Mouse (Mus musculus) MEL-GATA-1-ER (cell line): Measurements from ENCODE around the gene Cript.

Source experiments
- DNase-seq: peaks from one replicate; pipeline ENCODE4 v3.0.0-alpha.2; 2012; ENCODE audit warnings: low read depth; ENCODE audit errors: extremely low read depth

The Cript gene

DNA sequence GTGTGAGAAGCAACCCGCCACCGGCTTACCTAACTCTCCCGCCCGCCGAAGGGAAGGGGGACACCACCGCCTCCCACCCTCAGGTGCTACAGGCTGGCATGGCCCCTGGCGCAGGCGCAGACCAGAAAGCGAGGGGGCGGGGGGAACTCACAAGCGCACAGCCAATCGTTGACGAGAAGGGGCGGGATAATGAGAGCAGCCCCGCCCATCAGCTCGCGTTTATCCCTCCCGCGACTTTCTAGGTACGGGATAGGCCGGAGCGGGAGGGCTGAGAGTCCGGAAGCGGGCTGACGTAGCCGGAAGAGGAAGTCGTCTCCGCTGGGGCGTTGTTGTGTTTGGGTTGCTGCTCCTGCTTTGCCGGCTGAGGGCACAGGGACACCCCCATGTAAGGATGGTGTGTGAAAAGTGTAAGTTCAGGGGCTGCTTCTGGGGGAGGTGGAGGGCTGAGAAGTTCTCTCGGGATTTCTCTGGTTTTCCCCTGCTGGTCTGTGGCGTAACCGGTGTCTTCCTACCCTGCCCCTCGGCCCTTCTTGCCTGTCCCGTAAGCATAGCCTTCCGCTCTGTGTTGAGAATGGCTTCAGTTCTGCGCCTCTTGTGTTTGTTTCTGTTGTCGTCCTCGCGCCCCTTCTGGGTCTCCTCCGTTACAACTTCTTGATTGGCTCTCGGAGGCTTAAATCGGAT, at the start of gene Cript, which contains the start of gene Pigf:
Cript (plus strand) TSS at position 282 of the 681 bp plus-strand sequence.
Pigf (minus strand) TSS at position 138 of the 681 bp plus-strand sequence.
- DNase-seq: peak; percentile 89

DNA sequence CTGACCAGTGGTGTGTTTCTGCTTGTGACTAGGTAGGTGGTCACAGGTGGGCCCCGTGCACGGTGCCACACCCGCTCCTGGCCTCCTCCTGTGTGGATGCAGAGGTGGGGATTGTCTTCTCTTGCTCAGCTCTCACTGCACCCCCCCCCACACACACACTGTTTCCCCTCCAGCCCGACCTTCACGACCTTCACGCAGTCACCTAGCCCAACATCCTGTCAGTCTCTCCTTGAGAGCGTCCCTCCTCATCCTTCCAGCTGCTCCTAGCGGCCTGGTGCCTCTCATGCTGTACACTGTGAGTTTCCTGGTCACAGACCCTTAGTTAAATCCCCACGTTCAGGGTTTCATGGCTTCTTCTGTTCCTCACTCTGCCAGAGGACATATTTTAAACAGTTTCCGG, 49.0 kb upstream of the Cript start:
- no peak for DNase-seq

DNA sequence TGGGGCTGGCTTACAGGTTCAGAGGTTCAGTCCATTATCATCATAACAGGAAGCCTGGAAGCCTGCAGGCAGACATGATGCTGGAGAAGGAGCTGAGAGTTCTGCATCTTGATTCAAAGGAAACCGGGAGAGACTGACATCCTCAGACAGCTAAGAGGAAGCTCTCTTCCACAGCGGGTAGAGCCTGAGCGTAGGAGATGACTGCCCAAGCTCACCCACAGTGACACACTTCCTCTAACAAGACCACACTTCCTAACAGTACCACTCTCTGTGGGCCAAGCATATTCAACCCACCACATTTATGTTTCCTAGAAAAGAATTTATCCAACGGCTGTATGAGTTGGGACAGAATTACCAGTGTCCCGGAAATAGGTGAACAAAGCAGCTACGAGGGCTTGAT, 46.9 kb upstream of the Cript start:
- DNase-seq: no peak

DNA sequence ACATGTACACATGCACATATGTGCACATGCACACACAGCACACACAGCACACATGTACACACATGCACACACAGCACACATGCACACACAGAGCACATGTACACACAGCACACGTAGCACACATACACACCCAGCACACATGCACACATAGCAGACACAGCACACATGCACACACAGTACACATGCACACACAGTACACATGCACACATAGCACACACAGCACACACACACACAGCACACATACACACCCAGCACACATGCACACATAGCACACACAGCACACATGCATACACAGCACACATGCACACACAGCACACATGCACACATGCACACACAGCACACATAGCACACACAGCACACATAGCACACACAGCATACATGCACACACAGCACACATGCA, 44.1 kb upstream of the Cript start:
- no peak for DNase-seq

DNA sequence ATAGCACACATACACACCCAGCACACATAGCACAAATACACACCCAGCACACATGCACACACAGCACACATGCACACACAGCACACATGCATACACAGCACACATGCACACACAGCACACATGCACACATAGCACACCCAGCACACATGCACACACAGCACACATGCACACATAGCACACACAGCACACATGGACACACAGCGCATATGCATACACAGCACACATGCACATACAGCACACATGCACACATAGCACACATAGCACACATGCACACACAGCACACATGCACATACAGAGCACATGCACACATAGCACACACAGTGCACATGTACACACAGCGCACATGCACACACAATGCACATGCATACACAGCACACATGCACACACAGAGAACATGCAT, 43.6 kb upstream of the Cript start:
- DNase-seq: no peak

DNA sequence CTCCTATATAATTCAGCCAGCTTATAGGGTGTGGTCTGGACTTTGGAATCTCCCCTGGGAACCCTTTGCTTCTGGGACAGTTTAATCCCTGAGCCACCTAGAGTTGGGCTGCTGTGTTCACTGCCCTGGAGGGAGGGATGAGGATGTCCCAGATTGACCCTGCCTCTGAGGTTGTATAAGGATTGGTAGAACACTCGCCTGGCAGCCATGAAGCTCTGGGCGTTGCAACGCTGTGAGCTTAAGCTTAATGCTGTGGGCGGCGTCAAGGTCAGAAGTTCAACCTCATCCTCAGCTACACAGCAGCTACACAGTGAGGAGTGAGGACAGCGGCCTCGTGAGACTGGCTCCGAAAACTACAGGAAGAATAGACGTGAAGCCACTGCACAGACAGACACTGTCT, 42.9 kb upstream of the Cript start:
- no peak for DNase-seq

DNA sequence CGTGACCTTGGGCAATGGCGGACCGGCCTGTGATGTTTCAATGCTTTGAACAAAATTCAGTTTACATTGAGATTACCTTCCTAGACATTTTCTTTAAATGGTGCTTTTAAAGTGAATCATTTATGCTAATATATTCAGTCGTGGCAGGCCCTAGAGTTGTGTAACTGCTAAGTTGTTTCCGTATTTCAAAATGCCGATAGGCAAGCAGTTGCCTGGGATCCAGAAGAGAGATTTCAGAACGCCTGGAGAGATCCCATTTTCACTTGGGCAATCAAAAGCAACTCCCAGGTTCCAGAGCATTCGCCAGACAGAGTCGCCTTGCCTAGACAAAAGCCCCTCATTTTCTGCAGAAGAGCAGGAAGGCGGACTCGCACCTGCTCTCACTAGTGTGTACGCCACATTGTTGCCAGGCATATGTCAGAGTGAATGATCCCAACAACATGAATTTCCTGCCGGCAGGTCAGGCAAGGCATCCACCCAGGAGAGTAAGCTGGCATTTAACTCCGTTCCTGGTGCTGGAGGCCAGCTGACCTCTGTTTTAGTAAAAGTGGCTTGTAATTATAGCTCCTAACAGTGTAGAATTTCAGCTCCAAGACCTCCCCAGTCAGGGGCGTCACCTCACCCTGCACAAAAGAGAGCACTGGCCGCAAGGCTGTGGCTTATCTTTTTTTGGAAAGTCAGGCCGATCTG, 38.8 kb upstream of the Cript start:
- DNase-seq: no peak

DNA sequence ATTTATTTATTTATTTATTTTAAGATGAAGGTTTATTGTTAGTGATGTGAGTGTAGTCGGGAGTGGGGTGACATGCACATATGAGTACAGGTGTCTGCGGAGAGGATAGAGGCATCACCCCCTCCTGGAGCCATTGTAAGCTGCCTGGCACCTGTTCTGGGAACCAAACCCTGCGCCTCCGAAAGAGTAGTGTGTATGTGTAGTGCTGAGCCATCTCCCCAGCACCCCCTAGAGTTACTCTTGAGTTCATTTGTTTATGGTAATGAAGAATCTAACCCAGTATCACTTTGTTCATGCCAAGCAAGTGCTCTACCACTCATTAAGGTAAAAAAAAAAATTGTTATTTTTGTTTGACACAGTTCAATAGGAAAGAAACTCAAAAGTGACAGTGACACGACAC, 37.2 kb upstream of the Cript start:
- no peak for DNase-seq

DNA sequence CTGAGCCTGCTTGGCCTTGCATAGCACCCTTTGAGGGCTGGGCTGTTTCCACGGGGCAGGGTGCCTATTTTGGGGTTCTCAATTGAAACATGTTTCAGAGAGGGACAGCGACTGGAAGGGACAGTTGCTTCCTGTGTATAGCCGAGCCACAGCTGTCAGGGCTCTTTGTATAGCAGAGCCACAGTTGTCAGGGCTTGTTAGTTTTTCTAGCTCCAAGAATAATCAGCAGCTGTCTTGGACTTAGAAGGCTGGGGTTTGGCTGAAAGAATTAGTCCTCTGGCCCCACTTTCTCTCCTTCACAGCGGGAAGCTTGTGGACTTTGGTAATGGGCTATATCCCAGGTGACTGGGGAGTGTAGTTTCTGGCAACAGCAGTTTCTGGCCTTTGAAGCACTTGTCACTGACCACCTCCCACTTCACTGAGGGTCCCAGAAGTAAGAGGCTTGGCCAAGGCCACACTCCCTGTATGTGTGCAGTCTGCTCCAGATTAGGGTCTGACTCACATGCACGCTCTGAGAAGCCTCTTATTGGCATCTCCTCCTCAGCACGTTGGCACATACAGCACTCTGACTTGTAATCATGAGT, 36.7 kb upstream of the Cript start:
- DNase-seq: no peak

DNA sequence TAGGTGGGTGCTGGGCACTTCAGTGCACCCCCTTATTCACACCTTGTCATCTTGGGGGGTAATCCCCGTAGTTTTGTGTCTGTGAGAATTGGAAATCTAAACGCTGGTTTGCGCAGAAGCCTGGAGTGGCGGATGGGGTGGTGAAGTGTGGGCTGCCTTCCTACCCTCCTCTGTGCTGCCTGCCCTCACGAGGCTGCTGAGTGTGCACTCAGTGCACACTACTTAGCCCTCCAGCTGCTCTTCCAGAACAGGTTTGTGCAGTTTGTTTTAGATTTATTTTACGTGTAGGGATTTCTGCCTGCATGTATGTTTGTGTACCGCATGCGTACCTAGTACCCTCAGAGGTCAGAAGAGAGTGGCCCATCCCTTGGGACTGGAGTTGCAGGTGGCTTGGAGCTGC, 34.0 kb upstream of the Cript start:
- DNase-seq: no peak

DNA sequence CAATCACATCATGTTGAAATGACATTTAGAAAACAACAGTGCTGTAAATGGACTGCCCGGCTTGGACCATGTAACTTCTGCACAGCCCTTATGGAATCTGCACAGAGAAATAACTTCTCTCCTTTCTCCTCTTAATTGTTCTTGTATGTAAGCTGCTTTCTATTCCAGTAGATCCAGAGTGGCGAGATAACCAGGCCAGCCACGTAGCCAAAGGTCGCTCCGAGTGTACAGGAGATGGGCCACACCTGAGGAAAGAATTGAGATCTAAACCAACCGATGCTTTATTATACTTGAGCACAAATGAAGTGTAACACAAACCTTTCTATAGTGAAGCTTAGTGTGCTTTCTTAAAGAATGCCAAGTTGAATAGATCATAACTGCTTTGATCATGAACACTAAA, 28.0 kb upstream of the Cript start:
- DNase-seq: no peak

DNA sequence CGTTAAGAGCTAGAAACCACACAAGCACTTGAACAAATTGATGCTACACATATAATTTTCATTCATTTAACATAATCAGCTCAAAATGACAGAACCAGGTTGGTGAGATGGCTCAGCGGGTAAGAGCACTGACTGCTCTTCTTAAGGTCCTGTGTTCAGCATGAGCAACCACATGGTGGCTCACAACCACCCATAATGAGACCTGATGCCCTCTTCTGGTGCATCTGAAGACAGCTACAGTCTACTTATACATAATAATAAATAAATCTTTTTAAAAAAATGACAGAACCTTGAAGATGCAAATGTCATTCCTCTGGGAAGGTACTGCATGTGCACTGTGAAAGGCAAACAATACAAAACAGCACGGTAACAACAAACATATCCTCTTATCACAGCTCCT, 16.4 kb upstream of the Cript start:
- DNase-seq: no peak

DNA sequence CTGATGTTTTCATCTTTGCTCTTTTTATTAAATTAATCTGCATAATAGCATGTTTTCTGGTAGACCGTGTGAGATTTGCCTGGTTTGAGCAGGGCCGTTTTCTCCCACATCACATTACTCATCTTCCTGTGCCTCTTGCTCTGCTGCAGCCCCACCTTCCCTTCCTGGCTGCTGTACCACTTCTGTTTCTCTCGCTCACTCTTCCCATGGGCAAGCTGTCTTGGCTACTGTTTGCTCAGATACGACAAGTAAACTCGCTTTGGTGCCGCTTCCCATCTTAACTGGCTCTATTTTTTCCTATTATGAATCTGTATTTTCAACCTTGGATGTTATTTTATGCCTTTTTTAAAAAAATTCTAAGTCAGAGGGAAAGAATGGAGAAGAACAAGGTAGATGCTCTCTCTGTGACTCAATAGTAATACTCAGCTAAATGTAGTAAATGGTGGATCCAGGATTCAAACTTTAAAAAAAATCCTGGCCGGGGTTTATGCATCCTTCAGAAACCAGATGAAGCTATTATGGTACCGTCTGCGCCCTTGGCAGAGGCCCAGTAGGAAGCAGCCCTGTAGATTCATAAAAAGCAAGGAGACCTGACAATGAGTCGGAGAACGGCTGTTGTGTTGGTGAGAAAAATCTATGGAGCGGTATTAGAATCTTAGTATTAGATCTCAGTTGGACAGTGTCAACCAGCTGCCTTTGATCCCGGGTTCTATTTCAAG, 13.9 kb upstream of the Cript start:
- DNase-seq: no peak

DNA sequence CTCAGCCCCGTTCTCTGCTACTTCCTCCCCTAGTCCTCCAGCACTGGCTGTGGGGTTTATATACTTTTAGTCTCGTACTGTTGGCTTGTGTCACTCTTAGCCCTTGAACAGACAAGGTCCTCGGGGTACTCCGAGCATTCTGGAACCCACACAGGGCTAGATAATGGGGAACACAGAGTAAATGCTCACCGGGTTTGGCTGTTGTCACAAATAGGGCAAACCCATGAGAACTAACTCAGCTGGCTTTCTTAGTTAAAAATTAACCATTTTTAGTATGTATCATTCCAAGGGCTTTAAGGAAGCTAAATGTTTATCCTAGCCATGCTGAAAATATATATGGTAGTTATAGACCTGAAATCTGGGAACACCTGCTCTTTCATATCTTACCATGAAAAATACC, 5.7 kb upstream of the Cript start:
- no peak for DNase-seq

DNA sequence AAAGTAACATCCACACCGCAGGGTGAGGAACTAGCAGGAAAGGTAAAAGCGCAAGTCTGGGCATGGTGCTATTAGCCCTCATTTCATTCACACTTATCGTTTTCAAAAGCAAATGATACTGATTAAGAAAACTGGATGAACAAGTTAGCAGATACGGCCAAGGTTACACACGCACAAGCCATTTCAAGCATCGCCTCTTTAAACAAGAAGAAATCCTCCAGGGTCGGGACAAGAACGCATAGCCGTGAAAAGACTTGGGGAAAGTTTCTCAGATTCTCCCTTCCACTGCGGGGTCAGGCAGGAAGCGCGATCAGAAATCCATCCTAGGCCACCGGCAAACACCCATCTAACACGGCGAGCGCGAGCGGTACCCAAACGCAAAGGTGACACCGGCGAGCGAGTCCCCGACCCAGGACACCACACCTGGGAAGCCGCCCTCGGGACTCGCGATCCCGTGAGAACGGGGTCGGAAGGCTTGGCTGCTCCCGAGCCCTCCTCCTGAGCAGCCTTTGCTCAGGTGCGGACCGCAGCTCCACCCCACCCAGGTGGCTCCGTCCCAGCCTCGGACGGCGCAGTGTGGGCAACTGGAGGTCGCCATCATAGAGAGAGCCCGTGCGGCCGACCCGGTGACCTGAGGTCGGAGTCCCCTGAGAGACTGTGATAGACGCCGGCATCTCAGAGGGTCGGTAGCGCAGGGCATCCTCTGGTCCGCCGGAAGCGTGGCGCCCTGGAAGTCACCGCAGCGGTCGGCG, 683 bp upstream of the Cript start:
- no peak for DNase-seq

DNA sequence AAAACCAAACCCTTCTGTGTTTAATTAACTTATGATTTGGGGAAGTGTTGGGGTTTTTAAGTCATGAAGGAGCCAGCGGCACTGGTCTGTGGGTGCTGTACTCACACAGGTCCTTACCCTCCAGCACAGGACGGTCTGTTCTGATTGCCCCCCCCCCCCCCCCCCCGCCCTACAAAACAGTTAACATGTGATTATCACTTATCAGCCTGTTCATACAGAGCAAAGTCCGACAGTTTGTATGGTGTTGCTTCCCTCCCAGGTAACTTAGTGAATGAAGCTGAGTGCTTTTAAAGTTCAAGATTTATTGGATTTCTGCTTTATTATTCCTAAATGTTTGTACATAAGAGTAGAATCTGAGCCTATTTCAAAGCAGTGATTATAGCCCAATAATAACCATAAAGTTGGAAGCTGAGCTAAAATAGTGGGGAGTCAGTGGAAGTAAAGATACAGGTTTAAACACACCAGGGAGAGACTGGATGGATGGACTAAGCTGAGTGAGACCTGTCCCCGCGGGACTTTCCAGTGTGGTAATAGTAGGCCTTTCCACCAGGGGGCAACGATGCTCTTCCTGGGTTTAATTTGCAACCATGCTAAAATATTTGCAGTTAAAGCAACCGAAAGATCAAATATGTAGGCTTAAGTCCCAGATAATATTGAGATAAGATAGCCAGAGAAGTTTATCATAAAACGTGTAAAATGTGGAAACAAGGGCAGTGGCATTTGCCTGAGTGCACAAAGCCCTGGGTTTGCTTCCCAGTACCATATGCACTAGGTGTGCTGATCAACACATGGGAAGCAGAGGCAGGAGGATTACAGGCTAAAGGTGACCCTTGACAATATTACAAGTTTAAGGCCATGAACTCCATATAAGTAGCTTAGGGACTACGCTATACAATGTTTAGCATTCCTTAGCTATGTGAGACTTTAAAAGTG, 11.1 kb downstream of the Cript start:
- no peak for DNase-seq

DNA sequence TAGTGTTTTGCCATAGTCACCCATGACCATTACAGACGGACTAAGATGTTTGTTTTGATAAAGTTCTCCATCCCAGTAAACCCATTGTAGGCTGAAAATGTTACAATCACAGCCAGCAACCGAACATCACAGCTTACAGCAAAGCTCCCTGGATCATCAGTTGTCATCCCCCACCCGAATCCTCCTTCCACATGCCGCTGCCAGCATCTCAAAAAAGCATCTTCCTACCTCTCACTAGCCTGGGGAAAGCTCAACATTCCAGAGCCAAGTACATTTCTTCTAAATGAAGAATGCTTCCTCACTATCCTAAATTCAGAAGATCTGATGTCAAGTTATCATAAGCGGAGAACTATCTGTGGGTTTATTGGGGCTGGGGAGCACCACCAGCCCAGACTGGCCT, 13.1 kb downstream of the Cript start:
- no peak for DNase-seq

DNA sequence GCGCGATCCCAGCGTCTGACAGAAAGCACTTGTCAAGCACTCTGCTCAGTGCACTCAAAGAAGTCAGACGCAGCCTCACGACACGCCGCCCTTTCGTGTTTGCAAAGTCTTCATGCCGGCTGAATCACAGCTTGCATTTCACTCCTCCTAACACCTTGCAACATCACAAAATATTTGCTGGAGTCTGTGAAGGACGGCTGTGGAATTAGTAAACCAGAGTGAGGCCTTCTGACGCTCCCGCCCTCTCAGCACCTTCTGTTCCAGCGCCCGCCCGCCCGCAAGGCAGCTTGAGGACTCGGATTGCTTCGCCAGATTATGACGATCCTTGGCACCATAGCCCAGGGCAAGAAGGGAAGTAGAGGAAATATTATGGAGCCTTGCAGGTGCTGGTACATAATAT, 16.4 kb downstream of the Cript start:
- DNase-seq: no peak

DNA sequence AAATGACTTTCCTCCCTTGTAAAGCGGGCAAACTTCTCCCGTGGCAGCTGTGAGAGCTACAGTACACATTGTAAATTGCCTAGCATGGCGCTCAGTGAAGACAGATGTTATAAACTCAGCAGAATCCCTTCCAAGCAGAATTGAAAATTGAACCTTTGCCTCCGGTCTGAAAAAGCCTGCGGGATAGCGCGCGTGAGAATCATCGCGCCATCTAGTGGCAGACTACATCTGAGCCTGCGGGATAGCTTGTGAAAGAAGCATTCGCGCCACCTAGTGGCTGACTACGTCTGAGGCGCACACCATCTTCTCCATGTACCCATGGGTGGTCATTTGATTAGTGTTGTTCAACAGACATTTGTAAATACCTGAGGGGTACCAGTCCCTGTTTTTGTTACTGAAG, 19.0 kb downstream of the Cript start:
- peak; percentile 62 for DNase-seq

DNA sequence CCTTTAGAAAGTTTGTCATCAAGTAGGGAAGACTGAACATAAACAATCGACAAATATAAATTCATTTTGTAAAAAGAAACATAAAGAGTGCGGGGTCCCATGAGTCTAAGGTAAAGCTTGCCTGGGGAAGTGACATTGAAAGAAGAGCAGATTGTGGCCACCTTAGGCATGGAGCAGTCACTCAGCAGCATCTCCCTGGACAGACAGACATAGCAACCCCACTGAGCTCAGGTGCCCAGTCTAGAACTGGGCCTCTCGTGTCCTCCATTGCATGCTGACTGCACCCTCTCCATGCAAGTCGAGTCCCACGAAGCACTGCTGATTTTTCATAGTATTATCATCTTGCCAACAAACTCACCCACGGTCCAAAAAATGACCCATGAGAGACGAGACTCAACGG, 19.4 kb downstream of the Cript start:
- no peak for DNase-seq
